Mouse (Mus musculus) left cerebral cortex, adult 18-20 months (tissue): Measurements from ENCODE around the gene Atp5g1. TPM values are rescaled to one million over a fixed set of nuclear protein-coding genes. Genes with fewer than 3 reads are reported as not detected.
"Not testable (repeated sequence)": the region's sequence is repeated elsewhere in the genome, so short reads cannot be mapped to it uniquely, and the experiment has no call there.

Experiments used
- DNase-seq, 2 experiments: peaks; one replicate each; pipeline ENCODE4 v3.0.0; 2021 to 2022; ENCODE audit warnings: low spot score in 2 of 2, mixed read lengths in 1 of 2
- long read RNA-seq, 2 experiments: library from polyadenylated mRNA; stranded (forward); transcript quantifications; one replicate each; pipeline ENCODE4 v2.0.0; 2021
- total RNA-seq, 2 experiments: library from RNA; stranded (reverse); gene quantifications; 2 replicates each; pipeline ENCODE4 v1.2.3; 2021

Gene Atp5g1
- 100 to 1,000 TPM; 349 to 365 TPM for total RNA-seq
- long read RNA-seq, experiment 1, full-length matches to known transcripts, result 208 of 234 reads
- long read RNA-seq, experiment 1, partial matches to known transcripts, result 20 of 234 reads
- long read RNA-seq, experiment 1, other reads (novel, unspliced or antisense), result 6 of 234 reads
- long read RNA-seq, experiment 2, full-length matches to known transcripts, result 254 of 269 reads
- long read RNA-seq, experiment 2, partial matches to known transcripts, result 11 of 269 reads
- long read RNA-seq, experiment 2, other reads (novel, unspliced or antisense), result 4 of 269 reads

DNA sequence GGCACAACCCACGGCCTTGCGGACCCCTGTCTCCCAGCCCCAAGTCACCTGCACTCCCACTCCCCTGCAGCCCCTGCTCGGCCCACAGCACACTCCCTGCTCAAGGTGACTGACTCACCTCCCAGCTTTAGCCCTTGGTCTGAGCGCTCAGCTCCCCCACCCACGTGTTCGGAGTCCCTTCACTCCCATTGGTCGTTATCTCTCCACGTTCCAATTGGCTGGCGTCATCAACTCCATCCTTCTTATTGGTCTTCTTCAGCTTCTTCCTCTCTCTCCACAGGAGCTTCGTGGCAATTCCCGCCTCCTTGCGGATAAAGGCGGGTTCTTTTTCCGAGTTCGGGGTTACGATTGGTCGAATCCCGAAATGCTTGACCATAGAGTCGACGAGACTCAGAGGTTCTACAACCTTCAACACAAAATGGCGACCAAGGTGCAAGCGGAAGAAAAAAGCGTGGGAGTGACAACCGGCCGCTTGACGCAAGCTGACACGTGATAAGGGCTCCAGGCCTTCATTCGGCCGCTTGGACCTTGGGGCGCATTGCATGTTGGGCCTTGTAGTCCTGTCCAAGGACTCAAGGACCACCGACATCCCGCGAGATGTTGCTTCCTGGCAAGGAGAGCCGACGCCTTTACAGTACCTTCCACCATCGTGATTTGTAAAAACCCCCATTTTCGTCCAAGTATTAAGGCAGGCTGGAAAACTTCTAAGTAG is at the start of gene Atp5g1:
Gene Atp5g1, minus strand, starts transcription at position 162 of the 712 bp plus-strand sequence.
- peak; percentile 98 for DNase-seq

DNA sequence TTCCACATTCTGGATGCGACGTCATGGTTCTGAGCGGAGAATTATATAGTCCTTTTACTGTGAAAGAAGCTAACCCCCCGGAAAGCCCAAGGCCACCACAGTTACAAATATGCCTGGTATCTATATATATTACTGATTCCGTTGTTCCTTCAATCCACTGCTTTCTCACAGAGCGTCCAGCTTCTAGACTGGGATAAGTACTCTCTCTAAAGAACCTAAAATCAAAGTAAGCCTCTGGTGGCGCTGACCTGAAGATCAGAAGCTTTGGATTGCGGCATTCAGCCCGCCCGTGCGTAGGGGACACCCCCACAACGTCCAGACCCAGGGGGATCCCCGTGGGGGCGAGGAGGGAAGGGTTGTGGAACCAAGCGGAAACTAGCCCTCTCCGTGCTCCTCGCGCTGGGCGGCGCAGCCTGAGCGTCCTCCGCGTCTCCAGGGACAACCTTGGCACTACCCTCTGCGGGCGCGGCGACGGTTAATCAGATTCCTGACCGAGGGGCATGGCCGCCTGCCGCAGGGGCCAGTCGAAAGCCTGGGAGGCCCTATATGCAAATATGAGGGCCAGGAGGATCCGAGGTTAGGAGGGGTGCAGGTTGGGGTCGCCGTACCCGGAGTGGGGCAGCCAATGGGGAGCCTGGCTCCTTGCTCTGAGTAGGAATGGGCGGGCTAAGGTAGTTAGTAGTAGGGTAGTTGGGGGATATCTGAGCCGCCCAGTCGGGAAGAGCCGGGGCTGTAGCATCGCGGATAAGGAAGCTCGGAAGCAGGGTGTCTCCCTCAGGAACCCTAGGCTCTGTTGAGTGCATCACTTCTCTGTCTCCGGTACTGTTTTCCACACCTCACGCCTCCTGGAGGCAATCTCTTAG is 48.8 kb upstream of the Atp5g1 start:
- peak in 1 of 2 experiments; percentile 3 for DNase-seq

DNA sequence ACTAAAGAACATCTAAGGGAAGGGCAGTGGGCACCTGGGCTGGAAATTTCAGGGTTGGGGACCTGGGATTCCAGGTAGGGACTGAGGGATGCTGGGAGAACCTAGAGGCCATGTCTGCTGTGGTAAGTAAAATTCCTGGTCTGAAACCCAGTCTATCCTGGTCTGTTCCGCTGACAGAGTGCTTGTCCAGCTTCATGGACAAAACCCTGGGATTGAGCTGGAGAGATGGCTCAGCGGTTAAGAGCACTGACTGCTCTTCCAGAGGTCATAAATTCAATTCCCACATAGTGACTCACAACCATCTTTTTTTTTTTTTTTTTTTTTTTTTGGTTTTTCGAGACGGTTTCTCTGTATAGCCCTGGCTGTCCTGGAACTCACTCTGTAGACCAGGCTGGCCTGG is 47.3 kb upstream of the Atp5g1 start:
- not testable (repeated sequence) for DNase-seq

DNA sequence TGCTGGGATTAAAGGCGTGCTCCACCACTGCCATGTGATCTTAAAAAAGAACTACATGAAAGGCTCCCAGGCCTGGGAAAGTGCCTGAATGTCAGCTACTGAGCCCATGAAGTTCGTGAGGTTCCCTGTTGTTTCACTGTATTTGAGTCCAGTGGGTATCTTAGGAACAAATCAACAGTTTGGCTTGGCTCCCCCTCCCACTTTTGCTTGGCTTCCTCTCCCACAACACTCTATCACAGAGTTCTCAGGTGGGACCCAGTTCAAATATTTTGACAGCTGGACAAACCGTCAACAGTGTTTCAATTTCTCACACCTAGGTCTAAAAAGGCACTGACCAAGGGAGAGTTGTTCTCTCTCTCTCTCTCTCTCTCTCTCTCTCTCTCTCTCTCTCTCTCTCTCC is 43.9 kb upstream of the Atp5g1 start:
- no peak for DNase-seq

DNA sequence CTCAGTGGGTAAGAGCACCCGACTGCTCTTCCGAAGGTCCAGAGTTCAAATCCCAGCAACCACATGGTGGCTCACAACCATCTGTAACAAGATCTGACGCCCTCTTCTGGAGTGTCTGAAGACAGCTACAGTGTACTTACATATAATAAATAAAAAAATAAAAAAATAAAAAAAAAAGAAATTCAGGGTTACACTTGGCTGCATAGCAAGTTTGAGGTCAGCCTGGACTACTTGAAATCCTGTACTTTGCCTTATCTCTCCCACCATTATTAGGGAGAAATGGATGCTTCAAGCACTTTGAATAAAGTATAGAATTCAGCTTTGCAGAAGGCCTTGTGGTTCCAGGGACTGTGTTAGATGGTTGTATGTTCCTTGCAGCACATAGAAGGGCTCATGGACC is 41.5 kb upstream of the Atp5g1 start:
- DNase-seq, result not testable (repeated sequence)

DNA sequence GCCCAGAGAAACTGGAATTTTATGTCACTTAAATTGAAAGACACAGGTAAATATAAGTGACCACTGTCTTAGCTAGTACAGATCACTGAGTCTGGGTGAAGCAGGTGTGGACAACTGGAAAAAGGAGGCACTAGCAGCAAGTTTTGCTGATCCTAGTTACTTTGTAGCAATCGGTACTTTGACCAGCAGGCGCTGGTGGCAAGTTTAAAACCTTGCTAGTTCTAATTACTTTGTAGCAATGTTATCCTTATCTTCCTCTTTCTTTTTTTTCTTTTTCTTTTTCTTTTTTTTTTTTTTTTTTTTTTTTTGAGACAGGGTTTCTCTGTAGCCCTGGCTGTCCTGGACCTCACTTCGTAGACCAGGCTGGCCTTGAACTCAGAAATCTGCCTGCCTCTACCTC is 40.6 kb upstream of the Atp5g1 start:
- DNase-seq, result no peak

DNA sequence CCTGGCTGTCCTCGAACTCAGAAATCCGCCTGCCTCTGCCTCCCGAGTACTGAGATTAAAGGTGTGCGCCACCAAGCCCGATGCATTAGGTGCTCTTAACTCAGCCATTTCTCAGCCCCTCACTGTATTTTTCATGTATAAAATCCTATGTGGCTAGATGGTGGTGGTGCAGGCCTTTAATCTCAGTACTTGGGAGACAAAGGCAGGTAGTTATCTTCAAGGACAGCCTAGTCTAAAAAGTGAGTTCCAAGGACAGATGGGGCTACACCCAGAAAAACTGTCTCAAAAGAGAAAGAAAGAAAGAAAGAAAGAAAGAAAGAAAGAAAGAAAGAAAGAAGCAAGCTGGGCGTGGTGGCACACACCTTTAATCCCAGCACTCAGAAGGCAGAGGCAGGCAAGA is 39.9 kb upstream of the Atp5g1 start:
- DNase-seq, result no peak

DNA sequence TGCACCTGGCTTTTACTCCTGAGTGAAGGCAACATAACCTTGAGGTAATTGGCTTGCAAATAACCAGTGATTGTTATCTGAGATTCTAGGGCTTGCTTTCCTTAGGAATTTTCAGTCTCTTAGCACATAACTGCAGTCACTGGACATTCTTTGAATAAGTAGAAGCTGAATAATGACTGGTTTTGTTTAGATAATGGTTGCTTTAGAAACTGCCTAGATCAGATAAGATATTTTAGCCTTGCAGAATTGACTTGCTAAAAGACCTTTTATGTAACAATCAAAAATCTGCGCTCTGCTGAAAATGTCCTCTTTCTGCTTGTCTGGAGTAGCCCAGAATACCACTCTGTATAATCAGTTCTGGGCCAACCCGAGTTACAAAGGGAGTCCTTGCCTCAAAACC is 38.6 kb upstream of the Atp5g1 start:
- DNase-seq, result no peak

DNA sequence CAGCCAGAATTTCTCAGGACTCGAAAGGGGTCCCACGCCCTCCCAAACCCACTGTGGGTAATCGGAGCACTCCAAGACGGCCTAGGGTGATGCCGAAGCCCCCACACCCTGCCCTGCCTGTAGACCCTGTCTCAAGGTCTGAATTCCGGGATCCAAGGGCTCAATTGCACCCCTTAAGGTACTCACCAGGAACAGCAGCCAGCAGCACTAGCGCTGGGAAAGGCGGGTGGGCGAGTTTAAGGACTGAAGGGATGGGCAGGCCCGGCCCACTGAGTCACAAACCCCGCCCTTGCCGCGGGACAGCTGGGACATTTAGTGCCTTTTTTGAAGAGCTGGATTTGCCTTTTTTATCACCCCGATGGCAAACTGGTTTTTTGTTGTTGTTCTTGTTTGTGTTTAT is 36.3 kb upstream of the Atp5g1 start, which contains the start of gene Calcoco2:
Gene Calcoco2, minus strand, starts transcription at position 214 of the 400 bp plus-strand sequence.
- DNase-seq, result no peak

DNA sequence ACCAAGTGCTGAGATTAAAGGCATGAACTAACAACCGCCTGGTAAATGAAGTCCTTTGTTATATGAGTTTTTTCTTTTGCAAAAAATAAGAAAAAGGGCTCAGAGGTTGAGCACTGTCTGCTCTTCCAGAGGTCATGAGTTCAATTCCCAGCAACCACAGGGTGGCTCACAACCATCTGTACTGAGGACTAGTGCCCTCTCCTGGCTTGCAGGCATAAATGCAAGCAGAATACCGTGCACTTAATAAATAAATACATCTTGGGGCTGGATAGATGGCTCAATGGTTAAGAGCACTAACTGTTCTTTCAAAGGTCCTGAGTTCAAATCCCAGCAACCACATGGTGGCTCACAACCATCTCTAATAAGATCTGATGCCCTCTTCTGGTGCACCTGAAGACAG is 35.5 kb upstream of the Atp5g1 start:
- DNase-seq, result not testable (repeated sequence)

DNA sequence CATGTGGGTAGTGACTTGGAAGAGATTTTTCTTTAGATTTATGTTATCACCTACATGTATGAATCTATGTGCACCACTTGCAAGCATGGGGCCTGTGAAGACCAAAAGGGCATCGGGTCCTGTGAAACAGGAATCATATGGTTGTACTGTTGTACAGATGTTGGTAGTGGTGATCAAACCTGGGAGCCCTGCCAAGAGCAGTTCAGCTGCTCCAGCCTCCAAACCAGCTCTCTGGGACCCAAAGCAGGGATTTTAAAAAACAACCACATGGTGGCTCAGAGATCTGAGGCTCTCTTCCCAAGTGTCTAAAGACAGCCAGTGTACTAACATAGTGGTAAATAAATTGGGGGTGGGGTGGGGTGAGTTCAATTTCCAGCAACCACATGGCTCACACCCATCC is 32.9 kb upstream of the Atp5g1 start:
- no peak for DNase-seq

DNA sequence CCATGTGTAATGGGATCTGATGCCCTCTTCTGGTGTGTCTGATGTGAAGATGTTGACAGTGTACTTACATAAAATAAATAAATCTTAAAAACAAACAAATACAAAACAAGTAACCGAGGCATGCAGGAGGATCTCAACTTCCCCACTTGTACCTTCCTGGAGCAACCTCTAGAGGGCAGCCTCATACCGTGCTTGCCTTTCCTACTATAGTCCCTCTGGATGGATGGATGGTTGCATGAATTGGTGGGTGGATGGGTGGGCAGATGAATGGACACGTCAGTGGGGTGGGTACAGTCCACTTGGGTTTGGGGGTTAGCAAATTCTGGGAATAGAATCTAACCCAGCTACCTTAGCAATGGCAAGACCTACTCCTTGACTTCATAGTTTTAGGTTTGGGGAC is 17.9 kb upstream of the Atp5g1 start:
- peak; percentile 21 to 40 for DNase-seq

DNA sequence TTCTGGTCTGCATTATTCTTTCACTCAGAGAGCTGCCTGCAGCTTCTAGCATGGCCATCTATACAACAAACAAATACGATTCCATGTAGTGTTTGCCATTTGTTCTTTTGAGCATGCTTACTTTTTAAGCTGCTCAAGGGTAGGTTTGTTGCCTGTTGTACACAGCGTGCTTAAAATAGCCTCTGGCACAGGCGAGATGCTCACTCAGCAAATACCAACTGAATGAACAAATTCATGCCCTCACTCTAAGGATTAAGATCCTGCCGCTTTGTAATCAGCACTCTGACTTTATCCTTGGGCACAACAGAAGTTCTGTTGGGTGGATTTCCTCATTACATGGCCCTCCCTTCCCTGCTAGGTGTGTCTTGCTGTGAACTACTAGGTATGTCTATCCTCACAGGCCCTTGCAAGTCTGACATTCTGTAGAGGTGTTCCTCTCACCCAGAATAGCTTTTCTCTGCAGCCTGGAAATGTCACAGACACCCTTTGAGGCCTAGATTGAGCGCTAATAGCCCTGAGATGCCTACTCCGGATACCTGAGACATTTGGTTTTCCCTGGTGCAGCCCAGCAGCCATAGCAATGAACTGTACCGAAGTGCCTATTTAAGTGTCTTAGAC is 17.3 kb upstream of the Atp5g1 start:
- no peak for DNase-seq

DNA sequence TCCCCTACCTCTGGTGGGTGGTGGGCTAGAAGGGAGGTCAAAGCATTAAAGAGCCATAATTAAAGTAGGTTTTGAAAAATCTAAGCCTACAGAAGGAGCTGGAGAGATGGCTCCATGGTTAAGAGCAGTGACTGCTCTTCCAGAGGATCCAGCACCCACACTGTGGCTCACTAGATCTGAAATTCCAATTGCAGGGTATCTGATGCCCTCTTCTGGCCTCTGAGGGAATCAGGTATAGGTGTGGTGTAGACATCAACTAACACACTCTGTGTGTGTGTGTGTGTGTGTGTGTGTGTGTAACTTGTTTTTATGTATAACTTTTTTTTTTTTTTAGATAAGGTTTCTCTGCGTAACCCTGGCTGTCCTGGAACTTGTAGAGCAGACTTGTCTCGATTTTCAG is 15.6 kb upstream of the Atp5g1 start:
- DNase-seq, result no peak

DNA sequence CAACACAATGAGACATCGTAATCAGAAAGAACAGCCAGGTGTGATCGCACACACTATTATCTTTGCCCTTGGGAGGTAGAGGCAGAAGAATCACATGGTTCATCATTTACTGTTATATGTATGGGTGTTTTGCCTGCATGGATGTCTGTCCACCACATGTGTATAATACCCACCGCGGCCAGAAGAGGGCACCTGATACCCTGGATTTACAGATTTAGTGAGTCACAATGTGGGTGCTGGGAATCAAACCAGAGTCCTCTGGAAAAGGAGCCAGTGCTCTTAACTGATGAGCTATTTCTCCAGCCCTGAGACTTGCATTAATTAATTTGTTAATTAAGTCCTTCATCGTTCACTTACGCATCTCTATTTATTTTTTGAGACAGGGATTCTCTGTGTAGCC is 12.5 kb upstream of the Atp5g1 start:
- no peak for DNase-seq

DNA sequence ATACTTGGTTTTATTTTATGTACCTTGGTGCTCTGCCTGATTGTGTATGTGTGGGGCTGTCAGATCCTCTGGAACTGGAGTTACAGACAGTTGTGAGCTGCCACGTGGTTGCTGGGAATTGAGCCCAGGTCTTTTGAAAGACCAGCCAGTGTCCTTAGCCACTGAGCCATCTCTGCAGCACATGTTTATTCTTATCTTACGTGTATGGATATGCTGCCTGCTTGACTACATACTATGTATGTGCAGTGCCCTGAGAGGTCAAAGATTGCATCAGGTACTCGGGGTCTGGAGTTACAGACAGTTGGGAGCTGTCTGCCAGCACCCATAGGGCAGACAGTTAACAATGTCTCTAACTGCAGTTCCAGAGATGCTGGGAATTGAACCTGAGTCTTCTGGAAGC is 7.2 kb upstream of the Atp5g1 start:
- DNase-seq, result no peak

DNA sequence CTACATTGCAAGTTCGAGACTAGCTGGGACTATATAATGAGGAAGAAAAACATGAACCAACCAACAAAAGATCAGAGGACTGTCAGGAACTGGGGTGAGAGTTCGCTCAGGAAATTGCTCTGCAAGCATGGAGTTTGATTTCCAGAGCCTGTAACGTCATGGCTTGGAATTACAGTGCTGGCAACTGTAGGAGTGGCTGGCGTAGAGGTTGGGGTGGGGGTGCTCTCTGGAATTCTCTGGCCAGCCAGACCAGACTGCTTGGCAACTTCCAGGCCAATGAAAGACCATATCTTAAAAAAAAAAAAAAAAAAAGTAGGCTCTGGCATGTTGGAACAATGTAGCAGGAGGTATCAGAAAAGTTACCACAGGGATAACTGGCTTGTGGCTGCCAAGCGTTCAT is 5.3 kb upstream of the Atp5g1 start:
- no peak for DNase-seq

DNA sequence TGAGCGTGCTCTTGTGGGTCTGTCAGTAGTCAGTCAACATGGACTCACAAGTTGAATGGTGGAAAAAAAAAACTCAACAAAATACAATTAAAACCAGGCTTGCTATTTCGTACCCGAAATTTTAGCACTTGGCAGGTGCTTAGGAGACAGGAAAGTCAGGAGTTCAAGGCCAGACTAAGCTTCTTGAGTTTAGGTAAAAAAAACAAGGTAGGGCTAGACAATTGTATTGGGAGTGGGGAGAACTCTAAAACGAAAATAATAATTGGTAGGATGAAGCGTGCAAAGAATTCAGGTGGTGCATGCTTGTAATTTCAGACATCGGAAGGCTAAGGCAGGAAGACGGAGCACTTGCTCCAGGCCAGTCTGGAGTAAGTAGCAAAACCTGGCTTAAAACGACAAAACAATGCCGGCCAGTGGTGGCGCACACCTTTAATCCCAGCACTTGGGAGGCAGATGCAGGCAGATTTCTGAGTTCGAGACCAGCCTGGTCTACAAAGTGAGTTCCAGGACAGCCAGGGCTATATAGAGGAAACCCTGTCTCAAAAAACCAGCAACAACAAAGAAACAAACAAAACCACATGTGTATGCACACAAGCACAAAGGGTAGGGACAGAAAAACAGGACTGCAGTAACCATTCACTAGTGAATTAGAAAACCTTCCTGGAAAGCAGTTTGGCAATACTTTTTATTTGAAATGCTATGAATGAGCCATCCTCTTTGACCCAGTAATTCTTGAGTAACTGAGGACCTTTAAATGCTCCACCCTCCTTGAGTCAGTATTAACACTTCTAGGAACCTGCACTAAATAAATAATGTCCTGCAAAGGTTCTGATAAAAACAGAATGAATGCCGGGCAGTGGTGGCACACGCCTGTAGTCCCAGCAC is 993 bp upstream of the Atp5g1 start:
- no peak for DNase-seq

DNA sequence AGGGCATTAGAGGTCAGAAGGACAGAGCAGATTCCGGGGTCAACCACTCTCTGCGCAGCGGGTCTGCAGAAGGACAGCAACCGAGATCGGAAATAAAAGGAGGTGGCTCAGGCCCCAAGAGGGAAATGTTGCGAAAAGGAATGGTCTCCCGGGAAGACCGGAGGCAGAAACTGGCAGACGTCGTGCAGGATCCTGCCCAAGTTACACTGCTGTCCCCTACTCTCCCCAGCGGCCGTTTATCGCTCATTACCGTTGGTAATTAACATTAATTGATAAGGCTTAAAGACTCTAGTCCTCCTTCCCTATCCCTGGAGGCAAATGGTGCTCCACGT is 327 bp downstream of the Atp5g1 start:
- no peak for DNase-seq

DNA sequence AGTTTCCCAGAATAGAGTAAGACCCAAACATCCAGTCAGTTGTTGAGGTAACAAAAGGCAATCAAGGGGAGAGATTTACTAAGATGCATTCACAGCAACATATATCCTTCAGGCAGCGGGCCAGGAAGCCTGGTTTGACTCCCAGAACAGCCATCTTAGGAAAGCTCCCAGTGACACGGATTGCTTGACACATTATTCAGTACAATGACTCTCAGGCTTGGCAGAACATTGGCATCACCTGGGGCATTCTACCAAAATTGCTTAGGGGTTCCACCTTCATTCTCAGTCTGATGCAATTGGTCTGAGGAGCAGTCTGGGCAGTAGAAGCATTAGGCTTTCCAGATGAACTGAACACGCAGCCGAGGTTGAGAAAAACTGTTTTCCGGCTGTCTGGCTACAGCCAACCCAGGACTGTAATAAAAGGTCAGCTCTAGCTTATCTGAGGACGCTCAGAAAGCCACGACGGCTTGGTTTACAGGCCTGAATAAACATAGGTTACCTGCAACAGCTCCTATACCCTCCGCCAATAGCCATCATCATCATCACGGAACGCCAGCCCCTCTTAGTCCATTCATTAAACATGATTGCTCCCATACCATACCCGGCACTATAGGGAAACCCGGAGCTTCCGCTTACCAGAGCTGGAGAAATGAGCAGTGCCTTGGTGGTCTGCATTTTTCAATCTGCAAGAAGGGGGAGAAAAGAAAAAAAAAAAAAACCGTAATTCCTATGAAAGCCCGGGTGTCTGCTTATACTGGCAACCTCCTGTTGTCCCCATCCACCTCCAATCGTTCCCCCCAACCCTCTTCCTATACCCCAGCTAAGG is 906 bp downstream of the Atp5g1 start:
- DNase-seq, result peak; percentile 15 to 28
